Mouse (Mus musculus) embryonic fibroblast, embryonic 13.5 days (primary cell): ENCODE results near the gene Ubr1. TPM values are rescaled to one million over a fixed set of nuclear protein-coding genes. Genes with fewer than 3 reads are reported as not detected.
"Not testable (repeated sequence)": the region's sequence is repeated elsewhere in the genome, so short reads cannot be mapped to it uniquely, and the experiment has no call there.

ENCODE experiments used
- H3K27ac ChIP-seq: 2 replicates; pipeline ENCODE4 v1.5.1; 2012; ENCODE audit warnings: low read length, control low read depth, inconsistent platforms; ENCODE audit not compliant: insufficient read depth
- H3K4me1 ChIP-seq: 2 replicates; pipeline ENCODE4 v1.6.1; 2011; ENCODE audit warnings: low read length; ENCODE audit not compliant: control insufficient read depth, insufficient read depth
- H3K4me3 ChIP-seq: 2 replicates; pipeline ENCODE4 v1.5.1; 2011; ENCODE audit warnings: mild to moderate bottlenecking, control low read depth, low read length; ENCODE audit not compliant: insufficient read depth
- CTCF ChIP-seq: IDR thresholded peaks from 2 replicates; pipeline ENCODE4 v1.5.1; 2011; ENCODE audit warnings: mild to moderate bottlenecking, control low read depth, low read length, moderate library complexity, borderline replicate concordance; ENCODE audit not compliant: insufficient read depth
- POLR2A ChIP-seq: IDR thresholded peaks from 2 replicates; pipeline ENCODE4 v1.6.1; 2011; ENCODE audit warnings: low read depth, mild to moderate bottlenecking, control low read depth, low read length, moderate library complexity
- polyA plus RNA-seq: library from polyadenylated mRNA; stranded (reverse); fragments of >200 nt; gene quantifications from 2 replicates; pipeline ENCODE4 v1.2.4, GENCODE M21; 2011; ENCODE audit warnings: low read depth; ENCODE audit not compliant: missing spikeins, insufficient read length

The Ubr1 gene
- polyA plus RNA-seq, 1 experiment = 25.4 TPM

DNA sequence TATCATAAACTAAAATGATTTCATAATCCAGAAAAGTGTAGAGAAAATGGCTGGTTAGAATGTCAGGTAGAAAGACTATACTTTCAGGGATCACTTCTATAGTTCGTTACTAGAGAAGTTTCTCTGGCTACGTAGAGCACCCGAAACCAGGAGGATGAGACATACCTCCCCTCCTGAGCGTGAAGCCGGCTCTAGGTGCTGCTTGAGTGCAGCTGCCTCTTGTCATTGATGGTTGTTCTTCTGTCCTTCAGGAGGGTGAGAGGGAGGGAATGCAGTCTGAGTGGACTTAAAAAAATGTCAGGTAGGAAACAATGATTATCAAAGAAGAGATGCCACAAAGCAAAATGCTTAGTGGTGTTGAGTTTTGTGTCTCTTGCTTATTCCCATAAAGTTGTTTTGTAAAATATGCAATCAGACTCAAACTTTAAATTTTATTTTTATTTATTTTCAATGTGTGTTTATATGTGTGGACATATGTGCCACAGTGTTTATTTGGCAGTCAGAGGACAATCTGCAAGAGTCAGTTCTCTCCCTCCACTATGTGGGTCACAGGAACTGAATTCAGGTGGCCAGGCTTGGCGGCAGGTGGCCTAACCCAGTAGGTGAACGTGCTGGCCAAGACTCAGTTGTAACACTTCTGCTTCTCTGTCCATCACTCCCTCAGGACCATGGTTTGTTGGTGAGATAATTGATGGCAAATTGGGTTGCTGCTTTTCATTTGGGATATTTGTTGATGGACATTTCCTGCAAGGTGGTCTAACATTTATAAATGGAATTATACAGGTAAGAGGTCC is 33.7 kb upstream of the Ubr1 start:
- H3K4me3 ChIP-seq = no peak overlapping the region
- no peak overlapping the region for H3K27ac ChIP-seq
- TF ChIP-seq POLR2A (no peak), CTCF (no peak)
- no peaks in the 10 kb centered on the region for H3K4me1 ChIP-seq

GRCm38 (mm10) chr2:121003586-121003985 is 33.1 kb upstream of the Ubr1 start:
- TF ChIP-seq CTCF (0 out of 2 replicates have a peak, but pooled peaks have one; percentile 14), POLR2A (no peak)
- H3K4me3 ChIP-seq = no peak overlapping the region
- no peaks in the 10 kb centered on the region for H3K4me1 ChIP-seq
- H3K27ac ChIP-seq = no peak overlapping the region

- TF ChIP-seq CTCF (no peak), POLR2A (no peak)
- Histone ChIP-seq H3K27ac (no peak overlapping the region), H3K4me1 (no peaks in the 10 kb centered on the region), H3K4me3 (no peak overlapping the region)
Observed at GRCm38 (mm10) chr2:120998863-120999262, 28.3 kb upstream of the Ubr1 start.

- not testable (repeated sequence) for H3K4me1 ChIP-seq, H3K4me3 ChIP-seq, H3K27ac ChIP-seq
Observed at GRCm38 (mm10) chr2:120996607-120997006, 26.1 kb upstream of the Ubr1 start.

GRCm38 (mm10) chr2:120991196-120991595 is 20.7 kb upstream of the Ubr1 start:
- Histone ChIP-seq H3K4me1 (no peaks in the 10 kb centered on the region), H3K27ac (no peak overlapping the region), H3K4me3 (no peak overlapping the region)
- no peak for TF ChIP-seq POLR2A
- TF ChIP-seq CTCF = no peak

DNA sequence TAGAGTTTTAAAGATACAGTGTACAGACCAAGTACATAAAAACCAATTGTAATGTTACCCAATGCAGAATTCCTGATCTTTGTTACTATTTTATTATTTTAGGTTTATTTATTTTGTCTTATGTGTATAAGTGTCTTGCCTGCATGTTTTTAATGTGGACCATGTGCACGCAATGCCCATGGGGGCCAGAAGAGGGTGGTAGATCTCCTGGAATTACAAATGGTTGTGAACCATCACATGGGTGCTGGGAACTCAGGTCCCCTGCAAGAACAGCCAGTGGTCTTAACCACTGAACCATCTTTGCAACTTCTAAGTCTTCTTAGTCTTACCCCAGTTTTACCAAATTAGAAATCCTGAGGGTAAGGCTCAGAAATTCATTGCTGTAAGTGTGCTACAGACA is 14.7 kb upstream of the Ubr1 start:
- TF ChIP-seq CTCF (no peak), POLR2A (no peak)
- no peak overlapping the region for H3K4me3 ChIP-seq
- no peak overlapping the region for H3K27ac ChIP-seq
- H3K4me1 ChIP-seq = peaks cover 4% of the 10 kb centered on the region

- no peak overlapping the region for H3K4me3 ChIP-seq
- peaks cover 8% of the 10 kb centered on the region for H3K4me1 ChIP-seq
- no peak overlapping the region for H3K27ac ChIP-seq
- no peak for TF ChIP-seq CTCF
- no peak for TF ChIP-seq POLR2A
Observed at GRCm38 (mm10) chr2:120983611-120984010, 13.1 kb upstream of the Ubr1 start.

GRCm38 (mm10) chr2:120980861-120981260 is 10.3 kb upstream of the Ubr1 start:
- no peak overlapping the region for H3K4me3 ChIP-seq
- peak overlapping the region; percentile 48; the same call in 1 of the 2 replicates for H3K27ac ChIP-seq
- H3K4me1 ChIP-seq = peaks cover 8% of the 10 kb centered on the region
- TF ChIP-seq CTCF = no peak
- TF ChIP-seq POLR2A = no peak

GRCm38 (mm10) chr2:120979819-120980218 is 9.3 kb upstream of the Ubr1 start:
- TF ChIP-seq POLR2A (no peak), CTCF (no peak)
- peaks cover 8% of the 10 kb centered on the region for H3K4me1 ChIP-seq
- no peak overlapping the region for H3K4me3 ChIP-seq
- peak overlapping the region; percentile 34; the same call in 1 of the 2 replicates for H3K27ac ChIP-seq

- no peak overlapping the region for H3K4me3 ChIP-seq
- H3K4me1 ChIP-seq = peaks cover 8% of the 10 kb centered on the region
- TF ChIP-seq POLR2A (no peak), CTCF (no peak)
- H3K27ac ChIP-seq = no peak overlapping the region
Observed at GRCm38 (mm10) chr2:120978693-120979037, 8.2 kb upstream of the Ubr1 start.
